Mouse (Mus musculus) B cell, adult (primary cell): Measurements from ENCODE around the gene Il18. TPM values are rescaled to one million over a fixed set of nuclear protein-coding genes. Genes with fewer than 3 reads are reported as not detected.

Source experiments
- total RNA-seq: library from RNA; stranded (reverse); gene quantifications from 4 replicates; pipeline ENCODE4 v1.2.4, GENCODE M21; 2023; ENCODE audit not compliant: inconsistent age

Gene Il18
- total RNA-seq: 16.3 to 23.4 TPM (median 21.1 TPM) in 4 replicates

GRCm38 (mm10) chr9:50554241-50555093, at the start of gene Il18:
Gene Il18, plus strand, starts transcription at chr9:50554827.

DNA sequence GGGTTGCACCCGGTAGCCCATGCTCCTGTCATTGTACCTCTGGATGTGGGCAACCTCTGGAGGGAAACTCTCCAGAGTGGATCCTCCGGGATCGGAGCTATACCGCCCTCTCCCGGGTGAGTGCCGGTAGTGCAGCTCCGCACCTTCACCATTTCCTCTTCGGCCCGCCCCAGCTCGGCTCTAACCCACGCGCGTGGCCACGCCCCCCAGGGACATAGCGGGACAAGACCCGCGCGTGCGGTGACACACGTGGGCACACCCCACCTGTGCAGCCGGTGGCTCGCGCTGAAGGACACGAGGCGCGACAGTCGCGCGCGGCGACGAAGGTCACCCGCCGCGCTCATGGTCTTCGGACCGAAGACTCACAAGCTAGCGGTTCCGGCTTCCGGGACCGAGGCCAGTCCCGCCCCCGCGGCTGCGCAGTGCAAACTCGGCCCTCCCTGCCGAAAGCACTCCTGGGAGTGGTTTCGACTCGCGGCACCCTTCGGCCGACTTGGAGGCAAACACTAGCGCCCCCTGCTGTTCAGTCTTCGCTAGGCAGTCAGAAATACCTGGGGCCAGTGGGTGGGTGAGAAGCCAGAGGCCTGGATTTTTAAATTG, 26.2 kb upstream of the Il18 start, which contains the start of gene Pts:
TSS of gene Pts (minus strand) at position 432 of the 600 bp plus-strand sequence.

GRCm38 (mm10) chr9:50555094-50555446, 443 bp downstream of the Il18 start, which contains the start of gene Bco2:
Gene Bco2, minus strand, starts transcription at chr9:50555181.

DNA sequence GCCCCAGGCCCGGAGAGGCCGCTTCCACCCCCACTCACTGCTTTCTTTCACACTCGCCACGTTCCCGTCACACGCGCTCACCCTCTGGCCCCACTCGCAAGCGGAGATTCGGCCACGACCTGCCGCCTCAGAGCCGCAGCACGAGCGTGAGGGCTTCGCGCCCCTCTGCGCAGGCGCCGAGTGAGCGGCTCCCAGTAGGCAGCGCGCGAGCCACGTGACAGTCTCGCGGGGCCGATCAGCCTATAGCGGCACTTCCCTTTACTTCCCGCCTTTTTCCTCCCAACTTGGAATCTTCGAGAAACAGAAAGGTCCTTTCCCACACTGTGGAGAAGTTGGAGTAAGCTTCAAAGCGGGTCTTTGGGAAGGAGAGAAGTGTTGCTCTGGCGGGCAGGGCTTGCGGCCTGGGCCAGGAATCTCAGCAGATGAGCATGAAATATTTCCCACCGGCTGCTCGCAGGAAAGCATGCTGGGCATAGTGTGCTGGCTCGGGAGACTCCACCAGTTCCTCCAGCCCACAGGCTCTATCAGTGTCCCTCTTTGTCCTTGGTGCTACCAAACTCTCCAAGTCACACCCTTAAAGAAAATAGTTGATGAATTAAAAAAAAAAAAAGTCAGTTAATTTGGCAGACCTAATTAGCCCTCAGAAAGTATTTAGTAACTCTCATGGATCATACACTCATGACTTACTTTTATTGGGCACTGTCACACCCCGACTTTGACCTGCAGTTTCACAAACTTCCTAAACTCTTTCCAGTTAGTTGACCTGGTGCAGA, 6.7 kb downstream of the Il18 start, which contains the start of gene Tex12:
TSS of gene Tex12 (minus strand) at position 181 of the 773 bp plus-strand sequence.

DNA sequence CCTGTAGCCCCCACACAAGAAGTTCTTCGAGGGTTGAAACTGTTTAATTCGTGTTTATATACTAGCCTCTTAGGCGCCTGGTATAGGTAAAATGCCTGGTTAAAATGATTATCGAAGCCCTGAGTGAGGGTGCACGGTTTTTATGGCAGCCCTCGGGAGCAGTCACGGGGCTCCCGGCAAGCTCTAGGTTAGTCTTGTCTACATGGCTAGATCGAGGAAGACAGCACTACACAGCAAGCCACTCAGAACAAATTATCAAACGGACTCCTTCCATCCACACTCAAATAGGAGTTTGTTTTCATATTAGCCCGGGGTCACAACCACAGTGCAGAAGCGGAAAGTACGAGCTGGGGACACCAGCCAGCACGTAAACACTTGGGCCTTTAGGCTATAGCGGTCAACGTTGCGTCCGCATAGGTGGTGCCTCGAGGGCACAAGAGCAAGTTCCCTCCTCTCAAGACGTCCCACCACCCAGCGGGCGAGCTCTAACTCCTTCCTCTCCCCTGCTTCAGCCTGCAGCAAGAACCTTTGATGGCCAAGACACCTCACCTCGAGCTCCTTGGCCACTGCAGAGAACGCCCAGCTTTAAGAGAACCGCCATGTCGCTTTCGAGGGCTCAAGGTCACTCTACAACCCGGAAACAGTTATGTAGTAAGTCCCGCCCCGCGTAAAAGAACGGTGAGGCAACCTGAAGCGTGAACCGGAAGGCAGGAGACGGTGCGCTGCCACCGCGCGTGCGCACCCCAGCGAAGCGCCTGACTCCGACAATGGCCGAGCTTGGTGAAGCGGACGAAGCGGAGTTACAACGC, 48.8 kb downstream of the Il18 start, which contains the start of the genes Sdhd and Timm8b:
TSS of gene Sdhd (minus strand) at position 624 of the 809 bp plus-strand sequence.
TSS of gene Timm8b (plus strand) at position 722 of the 809 bp plus-strand sequence.

GRCm38 (mm10) chr9:50616766-50617603, 62.4 kb downstream of the Il18 start, which contains the start of the genes Pih1d2 and Nkapd1:
Gene Pih1d2, plus strand, starts transcription at chr9:50617321.
Gene Nkapd1, minus strand, starts transcription at chr9:50617464.

Other genes with a start within 250 kb of the Il18 start
- 1,367 to 1,472 TPM (median 1,445 TPM) in 4 replicates for gene Rpl10-ps3, start 209.9 kb upstream of the Il18 start, total RNA-seq
- gene Plet1, start 60.3 kb upstream of the Il18 start, total RNA-seq: not detected in 4 replicates
- gene Pts, start 26.1 kb upstream of the Il18 start, total RNA-seq: 58.5 to 68.5 TPM (median 61.2 TPM) in 4 replicates
- 2.4 to 3.7 TPM (median 3.3 TPM) in 4 replicates for gene Bco2, start 354 bp downstream of the Il18 start, total RNA-seq
- not detected in 4 replicates for gene Tex12, start 6.5 kb downstream of the Il18 start, total RNA-seq
- gene Sdhd, start 49.0 kb downstream of the Il18 start, total RNA-seq: 51.3 to 59.6 TPM (median 55.6 TPM) in 4 replicates
- 52.2 to 55.4 TPM (median 53.6 TPM) in 4 replicates for gene Timm8b, start 49.1 kb downstream of the Il18 start, total RNA-seq
- 0.78 to 2.2 TPM in 2 of 4 replicates, not detected in the others for gene Pih1d2, start 62.5 kb downstream of the Il18 start, total RNA-seq
- gene Nkapd1, start 62.6 kb downstream of the Il18 start, total RNA-seq: 27.3 to 32.1 TPM (median 29.3 TPM) in 4 replicates
- gene Dlat, start 105.0 kb downstream of the Il18 start, total RNA-seq: 22.5 to 35.4 TPM (median 31.0 TPM) in 4 replicates
- gene Dixdc1, start 184.7 kb downstream of the Il18 start, total RNA-seq: not detected in 4 replicates
- gene 2310030G06Rik, start 191.7 kb downstream of the Il18 start, total RNA-seq: not detected in 4 replicates
- not detected in 4 replicates for gene Cryab, start 196.5 kb downstream of the Il18 start, total RNA-seq
- gene Hspb2, start 197.5 kb downstream of the Il18 start, total RNA-seq: not detected in 4 replicates
- 14.8 to 23.6 TPM (median 16.3 TPM) in 4 replicates for gene Fdxacb1, start 213.4 kb downstream of the Il18 start, total RNA-seq
- 25.1 to 27.8 TPM (median 26.5 TPM) in 4 replicates for gene Alg9, start 220.2 kb downstream of the Il18 start, total RNA-seq
- gene 1110032A03Rik, start 220.7 kb downstream of the Il18 start, total RNA-seq: 21.2 to 30.0 TPM (median 25.0 TPM) in 4 replicates